In the genomic region with DNA sequence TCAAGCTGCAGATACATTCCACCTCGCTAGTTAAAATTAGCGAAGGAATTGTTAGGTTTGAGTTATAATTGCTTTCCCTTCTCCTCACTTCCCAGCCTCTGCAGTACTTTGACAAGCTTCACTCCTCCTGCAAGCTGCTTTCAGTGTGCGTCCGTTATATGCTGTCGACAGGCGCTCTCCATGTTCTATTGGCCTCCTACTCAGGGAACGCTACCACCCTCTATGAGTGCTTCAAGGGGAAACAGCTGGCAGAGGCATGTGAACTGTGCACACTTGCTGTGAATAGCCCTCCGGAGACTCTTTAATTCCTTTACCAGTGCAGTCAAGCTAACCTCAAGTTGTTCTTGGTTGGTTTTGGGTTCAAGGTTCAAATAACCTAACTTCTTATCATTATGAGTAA, we compare ENCODE assay signal across 12 mouse cellular contexts. TPM values are rescaled to one million over a fixed set of nuclear protein-coding genes. Genes with fewer than 3 reads are reported as not detected.
A peak's percentile ranks its signal among the peaks of the same experiment; 100 is the strongest.
DNase-seq lines count a peak whose midpoint lies in the region; ATAC-seq lines count a peak whose summit lies in the region.
"Had no signal": no experiment of that assay in that cellular context is flagged by ENCODE, and none has a peak within 500 bp of the region (broad histone marks: within the 10 kb centered on the region; RNA-seq: fewer than 3 reads in every experiment).

No protein-coding gene starts in this region.

- H3K4me1 ChIP-seq in midbrain, embryonic 14.5 days (ENCODE audit: control insufficient read depth, insufficient read depth, low read length), result no peaks in the 10 kb centered on the region
- H3K4me1 ChIP-seq in midbrain, embryonic 15.5 days, result no peaks in the 10 kb centered on the region; the same call in 1 of the 2 replicates
- peaks cover 5% of the 10 kb centered on the region for H3K4me1 ChIP-seq in heart, embryonic 16.5 days (ENCODE audit: control insufficient read depth, insufficient read depth, low read length)

- H3K4me2 ChIP-seq in midbrain, embryonic 14.5 days (ENCODE audit: low read length), result no peak overlapping the region
- H3K4me2 ChIP-seq in midbrain, embryonic 15.5 days, result no peak overlapping the region
- peak overlapping the region; percentile 45; the same call in 1 of the 2 replicates for H3K4me2 ChIP-seq in heart, embryonic 16.5 days (ENCODE audit: low read depth, low read length)
- H3K4me2 ChIP-seq: liver, embryonic 11.5 days; neural tube, embryonic 12.5 days had no signal

- WGBS in midbrain, embryonic 14.5 days, result 74% methylated on average over 8 of the region's 8 CpGs
- WGBS in midbrain, embryonic 15.5 days, result 61% methylated on average over 8 of the region's 8 CpGs
- WGBS in heart, embryonic 16.5 days, result 40% methylated on average over 8 of the region's 8 CpGs

- peak; percentile 25 to 53 for DNase-seq in frontal cortex, adult 2 months (ENCODE audit: extremely low spot score in 1 of 2, low spot score in 1 of 2)
- no peak for DNase-seq in frontal cortex, postnatal 25 days (ENCODE audit: low spot score in 2 of 2)
- peak; percentile 12 for DNase-seq in midbrain, embryonic 14.5 days
- peak; percentile 33 for DNase-seq in retina, embryonic 14.5 days (ENCODE audit: low spot score)
- no peak for DNase-seq in spleen, postnatal 36 days (ENCODE audit: low spot score in 2 of 2)
- DNase-seq in c-Kit-positive CD71-positive TER-119-positive erythroid progenitor cells, embryonic 14.5 days (ENCODE audit: low spot score), result no peak

- H3K27ac ChIP-seq in midbrain, embryonic 14.5 days (replicated peaks; ENCODE audit: low read depth, low read length), result no peak overlapping the region
- no peak overlapping the region for H3K27ac ChIP-seq in midbrain, embryonic 15.5 days
- peak overlapping the region; percentile 58 for H3K27ac ChIP-seq in heart, embryonic 16.5 days (ENCODE audit: low read length)
- H3K27ac ChIP-seq: forebrain, embryonic 10.5 days; neural tube, embryonic 12.5 days had no signal

- no peaks in the 10 kb centered on the region for H3K27me3 ChIP-seq in midbrain, embryonic 14.5 days (ENCODE audit: control insufficient read depth, insufficient read depth, low read length)
- no peaks in the 10 kb centered on the region for H3K27me3 ChIP-seq in midbrain, embryonic 15.5 days (replicated peaks)
- no peaks in the 10 kb centered on the region for H3K27me3 ChIP-seq in heart, embryonic 16.5 days (ENCODE audit: control insufficient read depth, insufficient read depth, low read length)
- H3K27me3 ChIP-seq: neural tube, embryonic 12.5 days had no signal

- H3K36me3 ChIP-seq in midbrain, embryonic 14.5 days (ENCODE audit: control insufficient read depth, insufficient read depth, low read length), result peaks cover 3% of the 10 kb centered on the region; the same call in 1 of the 2 replicates
- no peaks in the 10 kb centered on the region for H3K36me3 ChIP-seq in midbrain, embryonic 15.5 days (replicated peaks)
- H3K36me3 ChIP-seq in heart, embryonic 16.5 days (ENCODE audit: control insufficient read depth, insufficient read depth), result no peaks in the 10 kb centered on the region
- H3K36me3 ChIP-seq: neural tube, embryonic 12.5 days had no signal

- ATAC-seq in midbrain, embryonic 14.5 days (ENCODE audit: low FRiP score, low TSS enrichment), result no peak
- no peak for ATAC-seq in midbrain, embryonic 15.5 days (replicated peaks)
- ATAC-seq in heart, embryonic 16.5 days (replicated peaks; ENCODE audit: extremely low read depth, insufficient read depth, low FRiP score), result peak; percentile 87
- ATAC-seq: intestine, postnatal 0 days had no signal

- no peak overlapping the region for H3K4me3 ChIP-seq in midbrain, embryonic 14.5 days (replicated peaks; ENCODE audit: low read depth, low read length)
- H3K4me3 ChIP-seq in midbrain, embryonic 15.5 days, result no peak overlapping the region
- no peak overlapping the region for H3K4me3 ChIP-seq in heart, embryonic 16.5 days (ENCODE audit: low read length)
- H3K4me3 ChIP-seq: forebrain, embryonic 10.5 days; neural tube, embryonic 12.5 days had no signal

- no peaks in the 10 kb centered on the region for H3K9me3 ChIP-seq in midbrain, embryonic 14.5 days (ENCODE audit: control insufficient read depth, low read length)
- H3K9me3 ChIP-seq in midbrain, embryonic 15.5 days, result no peaks in the 10 kb centered on the region
- no peaks in the 10 kb centered on the region for H3K9me3 ChIP-seq in heart, embryonic 16.5 days (replicated peaks; ENCODE audit: control insufficient read depth, low read length)
- H3K9me3 ChIP-seq: forebrain, embryonic 10.5 days; neural tube, embryonic 12.5 days had no signal

- H3K9ac ChIP-seq in midbrain, embryonic 14.5 days (replicated peaks; ENCODE audit: low read length), result no peak overlapping the region
- H3K9ac ChIP-seq in midbrain, embryonic 15.5 days, result no peak overlapping the region
- 0 out of 2 replicates have a peak overlapping the region, but pooled peaks have one; percentile 30 for H3K9ac ChIP-seq in heart, embryonic 16.5 days (ENCODE audit: low read length)
- H3K9ac ChIP-seq: neural tube, embryonic 12.5 days had no signal

RNA-seq across cellular contexts. Expression of gene Hacd2, which starts 44.9 kb away (rescaled TPM):
- 34.0 and 44.7 TPM in 2 replicates for polyA plus RNA-seq in frontal cortex, adult 2 months (2012; rRNA removed)
- 25.9 and 26.2 TPM in 2 replicates for polyA plus RNA-seq in midbrain, embryonic 14.5 days (2014; fragmentation: Nextera tagmentation; extraction: Ambion mirVana)
- 42.6 and 50.6 TPM in 2 replicates for polyA plus RNA-seq in midbrain, embryonic 15.5 days (2015; fragmentation: Nextera tagmentation; extraction: Ambion mirVana)
- 61.5 and 61.9 TPM in 2 replicates for polyA plus RNA-seq in heart, embryonic 16.5 days (2015; fragmentation: Nextera tagmentation; extraction: Ambion mirVana)

Comparison
In these comparisons a context has a peak if more than half of its experiments do, and no peak if none do; other contexts are left out.
1. DNase-seq: peak in frontal cortex, adult 2 months (2 of 2), midbrain, embryonic 14.5 days (single experiment) and retina, embryonic 14.5 days (single experiment); none in frontal cortex, postnatal 25 days (0 of 2), spleen, postnatal 36 days (0 of 2) and c-Kit-positive CD71-positive TER-119-positive erythroid progenitor cells, embryonic 14.5 days (single experiment).